Mouse (Mus musculus): Measurements from ENCODE around the gene Anapc11. TPM values are rescaled to one million over a fixed set of nuclear protein-coding genes. Genes with fewer than 3 reads are reported as not detected.

Gene Anapc11
- polyA plus RNA-seq, 1 experiment = 254 TPM

DNA sequence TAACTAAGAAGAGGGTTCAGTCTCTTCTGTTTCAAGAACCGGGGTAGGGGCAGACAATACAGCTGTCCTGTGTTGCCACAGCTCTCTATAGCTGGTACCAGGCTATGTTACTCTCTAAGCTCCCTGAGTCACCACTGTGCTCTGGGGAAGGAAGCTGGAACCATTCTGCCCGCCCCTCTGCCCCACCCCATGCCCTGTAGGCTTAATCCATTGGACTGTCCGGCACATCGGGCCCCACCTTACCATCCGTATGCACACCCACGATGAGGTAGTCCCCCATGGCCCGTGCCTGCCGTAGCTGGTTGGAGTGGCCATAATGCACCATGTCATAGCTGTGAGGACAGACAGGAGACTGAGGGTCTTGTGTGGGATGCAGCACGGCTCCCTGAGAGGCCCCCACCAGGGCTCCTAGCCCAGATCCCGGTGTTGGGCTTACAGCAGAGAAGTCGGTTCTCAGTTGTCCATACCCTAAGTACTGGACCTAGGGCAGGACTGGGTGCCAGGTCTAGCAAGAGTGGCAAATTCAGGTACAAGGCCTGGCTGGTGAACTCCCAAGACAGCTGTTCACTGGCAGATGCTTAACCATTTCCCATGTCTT, 17.5 kb downstream of the Anapc11 start:
- Histone ChIP-seq H3K4me3 (ENCODE audit: insufficient read depth, poor library complexity, severe bottlenecking) (no peak overlapping the region), H3K27me3 (ENCODE audit: control insufficient read depth, insufficient read depth, insufficient read length) (no peaks in the 10 kb centered on the region), H3ac (ENCODE audit: control insufficient read depth, insufficient read length, low read depth) (no peak overlapping the region), H3K36me3 (ENCODE audit: control insufficient read depth, insufficient read depth) (peaks cover 63% of the 10 kb centered on the region), H3K79me3 (ENCODE audit: low read depth) (peaks cover 18% of the 10 kb centered on the region), H3K79me2 (ENCODE audit: control insufficient read depth, insufficient read depth) (peaks cover 28% of the 10 kb centered on the region)
- TF ChIP-seq MYOG (IDR thresholded peaks at IDR 0.05; ENCODE audit: control insufficient read depth, extremely low read depth, insufficient read length) (no peak), CTCF (IDR thresholded peaks at IDR 0.05; ENCODE audit: control insufficient read depth, insufficient read depth, insufficient read length) (no peak), MYOD1 (IDR thresholded peaks at IDR 0.05; ENCODE audit: control insufficient read depth, insufficient read length, low read depth) (no peak), FOSL1 (IDR thresholded peaks at IDR 0.05; ENCODE audit: insufficient read depth, low read length, poor library complexity, severe bottlenecking) (no peak), CEBPB (IDR thresholded peaks at IDR 0.05; ENCODE audit: low read depth) (no peak), MAX (IDR thresholded peaks at IDR 0.05) (no peak)

- H3K79me2 ChIP-seq (ENCODE audit: control insufficient read depth, insufficient read depth) = peaks cover 29% of the 10 kb centered on the region
- peaks cover 63% of the 10 kb centered on the region for H3K36me3 ChIP-seq (ENCODE audit: control insufficient read depth, insufficient read depth)
- H3ac ChIP-seq (ENCODE audit: control insufficient read depth, insufficient read length, low read depth) = no peak overlapping the region
- TF ChIP-seq FOSL1 (IDR thresholded peaks at IDR 0.05; ENCODE audit: insufficient read depth, low read length, poor library complexity, severe bottlenecking) = no peak
- no peak for TF ChIP-seq MYOG (IDR thresholded peaks at IDR 0.05; ENCODE audit: control insufficient read depth, extremely low read depth, insufficient read length)
- TF ChIP-seq CTCF (IDR thresholded peaks at IDR 0.05; ENCODE audit: control insufficient read depth, insufficient read depth, insufficient read length) = no peak
- TF ChIP-seq USF1 (IDR thresholded peaks at IDR 0.05; ENCODE audit: low read depth) = no peak
- TF ChIP-seq MAX (IDR thresholded peaks at IDR 0.05) = no peak
- no peak for TF ChIP-seq CEBPB (IDR thresholded peaks at IDR 0.05; ENCODE audit: low read depth)
- TF ChIP-seq MYOD1 (IDR thresholded peaks at IDR 0.05; ENCODE audit: control insufficient read depth, insufficient read length, low read depth) = no peak
- peak overlapping the region; percentile 86 for H3K4me3 ChIP-seq (ENCODE audit: insufficient read depth, poor library complexity, severe bottlenecking)
- peaks cover 18% of the 10 kb centered on the region for H3K79me3 ChIP-seq (ENCODE audit: low read depth)
- no peaks in the 10 kb centered on the region for H3K27me3 ChIP-seq (ENCODE audit: control insufficient read depth, insufficient read depth, insufficient read length)
Measured at GRCm38 (mm10) chr11:120616617-120617294, 18.5 kb downstream of the Anapc11 start.

- Histone ChIP-seq H3K27me3 (ENCODE audit: control insufficient read depth, insufficient read depth, insufficient read length) (no peaks in the 10 kb centered on the region), H3K36me3 (ENCODE audit: control insufficient read depth, insufficient read depth) (peaks cover 63% of the 10 kb centered on the region), H3K79me3 (ENCODE audit: low read depth) (peaks cover 18% of the 10 kb centered on the region), H3K4me3 (ENCODE audit: insufficient read depth, poor library complexity, severe bottlenecking) (peak within 1 kb of the TSS; percentile 86), H3K79me2 (ENCODE audit: control insufficient read depth, insufficient read depth) (peaks cover 37% of the 10 kb centered on the region), H3ac (ENCODE audit: control insufficient read depth, insufficient read length, low read depth) (peak within 1 kb of the TSS; percentile 89)
- TF ChIP-seq CEBPB (IDR thresholded peaks at IDR 0.05; ENCODE audit: low read depth) = no peak
- TF ChIP-seq MAX (IDR thresholded peaks at IDR 0.05) = peak; percentile 33
- no peak for TF ChIP-seq FOSL1 (IDR thresholded peaks at IDR 0.05; ENCODE audit: insufficient read depth, low read length, poor library complexity, severe bottlenecking)
- no peak for TF ChIP-seq MYOG (IDR thresholded peaks at IDR 0.05; ENCODE audit: control insufficient read depth, extremely low read depth, insufficient read length)
Measured at GRCm38 (mm10) chr11:120617519-120618112, 19.4 kb downstream of the Anapc11 start, which contains the start of gene Pcyt2. TSS of gene Pcyt2 (minus strand) at chr11:120617936.

- Histone ChIP-seq H3K36me3 (ENCODE audit: control insufficient read depth, insufficient read depth) (peaks cover 68% of the 10 kb centered on the region), H3K79me2 (ENCODE audit: control insufficient read depth, insufficient read depth) (peaks cover 50% of the 10 kb centered on the region), H3ac (ENCODE audit: control insufficient read depth, insufficient read length, low read depth) (no peak overlapping the region), H3K27me3 (ENCODE audit: control insufficient read depth, insufficient read depth, insufficient read length) (no peaks in the 10 kb centered on the region), H3K4me3 (ENCODE audit: insufficient read depth, poor library complexity, severe bottlenecking) (no peak overlapping the region), H3K79me3 (ENCODE audit: low read depth) (peaks cover 26% of the 10 kb centered on the region)
- TF ChIP-seq CEBPB (IDR thresholded peaks at IDR 0.05; ENCODE audit: low read depth) (no peak), FOSL1 (IDR thresholded peaks at IDR 0.05; ENCODE audit: insufficient read depth, low read length, poor library complexity, severe bottlenecking) (no peak), MYOG (IDR thresholded peaks at IDR 0.05; ENCODE audit: control insufficient read depth, extremely low read depth, insufficient read length) (no peak), CTCF (IDR thresholded peaks at IDR 0.05; ENCODE audit: control insufficient read depth, insufficient read depth, insufficient read length) (no peak), MYOD1 (IDR thresholded peaks at IDR 0.05; ENCODE audit: control insufficient read depth, insufficient read length, low read depth) (no peak), MAX (IDR thresholded peaks at IDR 0.05) (no peak), USF1 (IDR thresholded peaks at IDR 0.05; ENCODE audit: low read depth) (no peak)
Measured at GRCm38 (mm10) chr11:120618619-120619535, 20.7 kb downstream of the Anapc11 start.

- Histone ChIP-seq H3K27me3 (ENCODE audit: control insufficient read depth, insufficient read depth, insufficient read length) (no peaks in the 10 kb centered on the region), H3K79me3 (ENCODE audit: low read depth) (peaks cover 29% of the 10 kb centered on the region), H3ac (ENCODE audit: control insufficient read depth, insufficient read length, low read depth) (no peak overlapping the region), H3K4me3 (ENCODE audit: insufficient read depth, poor library complexity, severe bottlenecking) (no peak overlapping the region), H3K36me3 (ENCODE audit: control insufficient read depth, insufficient read depth) (peaks cover 59% of the 10 kb centered on the region), H3K79me2 (ENCODE audit: control insufficient read depth, insufficient read depth) (peaks cover 60% of the 10 kb centered on the region)
- TF ChIP-seq CTCF (IDR thresholded peaks at IDR 0.05; ENCODE audit: control insufficient read depth, insufficient read depth, insufficient read length) (no peak), FOSL1 (IDR thresholded peaks at IDR 0.05; ENCODE audit: insufficient read depth, low read length, poor library complexity, severe bottlenecking) (no peak), MYOD1 (IDR thresholded peaks at IDR 0.05; ENCODE audit: control insufficient read depth, insufficient read length, low read depth) (no peak), MAX (IDR thresholded peaks at IDR 0.05) (no peak), MYOG (IDR thresholded peaks at IDR 0.05; ENCODE audit: control insufficient read depth, extremely low read depth, insufficient read length) (no peak), CEBPB (IDR thresholded peaks at IDR 0.05; ENCODE audit: low read depth) (no peak), USF1 (IDR thresholded peaks at IDR 0.05; ENCODE audit: low read depth) (no peak)
Measured at GRCm38 (mm10) chr11:120620195-120620594, 22.0 kb downstream of the Anapc11 start.

All from C2C12 (cell line).